Mouse (Mus musculus) left cerebral cortex, postnatal 4 days (tissue): ENCODE results near the gene Gm10447. TPM values are rescaled to one million over a fixed set of nuclear protein-coding genes. Genes with fewer than 3 reads are reported as not detected.
"Not testable (repeated sequence)": the region's sequence is repeated elsewhere in the genome, so short reads cannot be mapped to it uniquely, and the experiment has no call there.

ENCODE experiments used
- DNase-seq: peaks from one replicate; pipeline ENCODE4 v3.0.0-alpha.2; 2022
- intact Hi-C: fragments of 180-260 bp; cut with DNase I; formaldehyde crosslinking; loops from one replicate; pipeline ENCODE4 v1.15.1; 2025
- total RNA-seq, 2 experiments: library from RNA; stranded (reverse); gene quantifications; 2 replicates each; pipeline ENCODE4 v1.2.3; 2021

Gm10447 gene
- total RNA-seq, 2 experiments from 2014 or later, result not detected

GRCm38 (mm10) chr11:53447996-53448395 lies 8.9 kb downstream of the Gm10447 start:
- no peak for DNase-seq
- intact Hi-C loops, result no loop called here

DNA sequence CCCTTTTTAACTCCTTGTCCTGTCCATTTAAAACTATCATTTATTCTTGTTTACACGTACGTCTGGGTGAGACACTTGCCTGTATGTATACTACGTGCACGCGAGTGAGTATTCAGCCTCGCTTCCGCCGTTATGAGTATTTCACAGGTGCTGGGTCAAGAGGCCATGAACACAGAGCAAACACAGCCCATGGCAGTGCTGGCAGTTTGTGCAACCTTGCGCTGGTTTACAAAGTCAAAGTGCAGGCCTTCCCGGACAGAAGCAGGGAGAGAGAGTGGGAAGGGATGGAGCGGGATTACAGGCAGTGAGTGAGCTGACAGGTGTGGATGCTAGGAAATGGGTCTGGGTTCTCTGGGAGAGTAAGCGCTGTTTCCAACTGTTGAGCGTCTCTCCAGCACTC lies 10.7 kb downstream of the Gm10447 start:
- intact Hi-C loops, result no loop called here
- DNase-seq, result no peak

GRCm38 (mm10) chr11:53445562-53445961 lies 11.3 kb downstream of the Gm10447 start:
- DNase-seq, result no peak
- intact Hi-C loops, result no loop called here

GRCm38 (mm10) chr11:53443861-53444260 lies 13.0 kb downstream of the Gm10447 start:
- intact Hi-C loops, result no loop called here
- peak; percentile 38 for DNase-seq

DNA sequence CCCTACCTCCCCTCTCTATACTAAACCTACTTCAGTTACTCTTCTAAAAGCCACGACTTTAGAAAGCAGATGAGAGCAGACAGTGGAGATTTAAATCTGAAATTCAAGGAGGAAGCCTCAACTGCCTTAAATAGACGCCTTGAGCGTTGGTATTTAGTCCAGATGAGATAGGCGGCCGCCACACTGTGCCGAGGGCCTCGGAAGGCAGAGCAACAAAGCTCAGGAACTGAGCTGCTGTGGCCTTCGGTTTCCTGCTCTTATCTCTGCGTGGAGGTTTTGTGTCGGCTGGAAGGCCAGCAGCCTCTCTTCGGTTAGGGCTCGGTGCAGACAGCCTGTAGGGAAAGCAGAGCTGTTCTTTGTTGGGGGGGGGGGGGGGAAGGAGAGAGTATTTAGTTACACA lies 15.0 kb downstream of the Gm10447 start:
- intact Hi-C loops, result no loop called here
- no peak for DNase-seq

DNA sequence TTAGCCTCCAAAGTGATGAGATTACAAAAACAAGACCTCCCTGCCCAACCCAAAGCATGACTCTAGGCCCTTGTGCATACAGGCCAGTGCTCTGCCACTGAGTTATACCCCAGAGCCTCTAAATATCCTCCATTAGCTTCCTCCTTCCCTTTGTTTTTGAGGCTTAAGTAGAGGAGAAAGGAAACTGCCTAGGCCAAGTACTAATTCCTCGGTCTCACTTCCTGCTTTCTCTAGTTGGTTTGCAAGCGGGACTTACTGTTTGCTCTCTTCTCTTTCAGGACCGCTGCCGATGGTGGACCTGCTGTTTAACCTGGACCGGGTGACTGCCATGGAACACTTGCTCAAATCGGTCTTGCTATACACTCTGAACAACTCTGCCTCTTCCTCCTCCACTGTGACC lies 20.6 kb downstream of the Gm10447 start:
- DNase-seq, result no peak
- intact Hi-C loops, result no loop called here

DNA sequence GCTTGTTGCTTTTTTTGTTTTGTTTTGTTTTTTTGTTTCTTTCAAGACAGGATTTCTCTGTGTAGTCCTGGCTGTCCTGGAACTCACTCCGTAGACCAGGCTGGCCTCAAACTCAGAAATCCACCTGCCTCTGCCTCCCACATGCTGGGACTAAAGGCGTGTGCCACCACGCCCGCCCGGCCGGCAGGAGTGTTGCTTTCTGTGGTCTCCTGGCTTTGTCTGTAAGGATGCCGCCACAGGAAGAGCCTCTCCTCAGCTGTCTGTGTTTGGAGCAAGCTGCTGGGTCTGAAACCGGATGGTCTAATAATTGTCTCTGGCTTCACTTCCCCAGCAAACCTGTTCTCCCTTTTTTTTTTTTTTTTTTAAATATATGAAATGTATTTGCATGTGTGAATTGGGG lies 21.4 kb downstream of the Gm10447 start:
- DNase-seq, result no peak
- intact Hi-C loops, result no loop called here

DNA sequence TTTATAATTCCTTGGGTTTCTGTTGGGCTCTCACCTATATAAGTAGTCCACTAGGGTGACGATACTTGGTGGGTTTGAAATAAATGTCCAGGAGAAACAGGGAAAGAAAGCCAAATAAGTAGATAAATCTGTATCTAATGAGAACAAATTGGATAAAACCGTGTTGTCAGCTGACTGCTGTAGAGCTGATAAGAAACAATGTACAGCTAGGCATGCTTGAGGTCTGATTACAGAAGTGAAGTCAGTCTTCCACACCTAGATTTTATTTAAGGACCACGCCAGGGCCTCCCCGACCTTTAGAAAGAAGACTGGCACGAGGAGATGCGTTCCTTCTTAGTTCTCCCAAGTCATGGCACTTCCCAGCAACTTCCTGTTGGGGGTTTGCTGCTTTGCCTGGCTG lies 23.9 kb downstream of the Gm10447 start:
- no peak for DNase-seq
- intact Hi-C loops, result no loop called here

- intact Hi-C loops, result no loop called here
- DNase-seq, result no peak
These were observed 25.4 kb downstream of the Gm10447 start for GRCm38 (mm10) chr11:53431347-53432056.

DNA sequence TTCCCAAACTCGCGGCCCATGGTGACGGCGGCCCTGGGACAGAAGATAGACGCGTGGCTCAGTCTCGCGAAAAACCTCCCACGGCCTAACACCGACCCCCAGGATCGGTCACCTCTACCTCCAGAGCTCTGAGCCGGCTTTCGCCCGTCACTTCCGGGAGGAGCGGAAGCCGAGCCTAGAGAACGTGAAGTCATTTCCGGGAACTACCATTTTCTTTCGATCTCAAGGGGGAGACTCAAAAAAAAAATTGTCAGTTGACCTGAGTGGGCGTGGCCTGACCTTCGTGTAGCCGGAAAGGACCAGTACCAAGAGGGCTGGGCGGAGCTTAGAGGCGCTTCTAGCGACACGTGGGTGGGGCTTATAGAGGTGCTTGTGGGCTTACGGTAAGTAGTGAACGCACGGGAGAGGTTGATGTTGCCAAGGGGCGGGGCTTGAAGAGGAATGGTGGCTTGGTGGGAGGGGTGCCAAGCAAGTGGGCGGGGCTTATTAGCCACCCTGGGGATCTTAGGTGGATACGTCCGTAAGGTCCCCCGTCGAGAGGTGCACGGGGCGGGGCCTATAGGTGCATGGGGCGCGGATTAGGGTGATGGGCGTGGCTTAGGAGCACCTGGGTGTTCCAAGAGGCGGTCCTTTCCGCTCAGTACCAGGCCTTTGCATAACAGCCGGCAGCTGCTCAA lies 26.1 kb downstream of the Gm10447 start, which contains the start of the genes Uqcrq and Gdf9:
Gene Uqcrq, minus strand, starts transcription at position 162 of the 677 bp plus-strand sequence.
Gene Gdf9, plus strand, starts transcription at position 354 of the 677 bp plus-strand sequence.
- intact Hi-C loops, result no loop called here
- peak; percentile 99 for DNase-seq

DNA sequence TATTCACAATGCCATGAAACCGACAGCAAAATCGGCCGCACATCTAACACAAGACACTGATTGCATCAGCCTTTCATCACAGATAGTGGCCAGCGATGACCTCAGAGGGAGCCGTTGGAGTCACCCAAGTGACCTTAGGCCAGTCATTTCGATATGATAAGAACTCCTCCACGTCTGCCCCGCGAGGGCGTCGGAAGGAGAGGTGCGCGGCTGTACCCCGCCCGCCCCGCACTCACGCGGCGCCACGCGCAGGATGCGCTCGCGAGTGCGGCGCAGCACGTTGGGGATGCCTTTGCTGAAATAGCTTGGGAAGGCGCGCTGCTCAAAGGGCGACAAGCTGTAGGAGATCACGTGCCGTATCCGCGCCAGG lies 26.6 kb downstream of the Gm10447 start:
- intact Hi-C loops, result no loop called here
- DNase-seq, result no peak

- intact Hi-C loops, result no loop called here
- no peak for DNase-seq
These were observed 27.7 kb downstream of the Gm10447 start for GRCm38 (mm10) chr11:53429182-53429581.

DNA sequence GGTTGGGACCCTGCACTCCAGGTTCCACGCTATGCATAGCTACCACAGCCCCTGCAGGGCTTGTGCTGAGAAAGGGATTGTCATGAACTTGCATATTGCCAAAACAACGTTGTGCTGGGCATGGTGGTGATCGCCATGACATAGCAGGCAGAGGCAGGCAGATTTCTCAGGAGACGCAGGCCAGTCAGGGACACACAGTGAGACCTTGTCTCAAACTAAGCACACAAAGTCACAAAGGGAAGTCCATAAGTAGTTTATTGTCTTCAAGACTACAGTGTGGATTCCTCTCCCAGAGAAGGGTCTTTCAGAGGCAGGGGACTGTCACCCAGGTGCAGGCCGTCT lies 28.2 kb downstream of the Gm10447 start:
- DNase-seq, result no peak
- intact Hi-C loops, result no loop called here

GRCm38 (mm10) chr11:53427993-53428715 lies 28.8 kb downstream of the Gm10447 start:
- DNase-seq, result no peak
- intact Hi-C loops, result no loop called here

DNA sequence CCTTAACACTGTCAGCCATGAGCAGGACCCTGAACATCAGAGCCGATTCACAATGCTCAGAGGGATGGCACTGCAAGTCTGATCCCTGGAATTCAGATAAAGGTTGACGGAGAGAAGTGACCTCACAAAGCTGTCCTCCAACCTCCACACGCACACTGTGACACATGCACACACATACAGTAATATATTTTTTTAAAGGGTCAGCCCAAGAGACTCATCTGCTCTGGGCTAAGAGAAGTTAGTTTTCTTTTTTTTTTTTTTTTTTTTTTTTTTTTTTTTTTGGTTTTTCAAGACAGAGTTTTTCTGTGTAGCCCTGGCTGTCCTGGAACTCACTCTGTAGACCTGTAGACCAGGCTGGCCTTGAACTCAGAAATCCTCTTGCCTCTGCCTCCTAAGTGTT lies 30.0 kb downstream of the Gm10447 start:
- DNase-seq, intact Hi-C loops: not testable (repeated sequence)

GRCm38 (mm10) chr11:53425711-53426255 lies 31.1 kb downstream of the Gm10447 start:
- DNase-seq, result no peak
- intact Hi-C loops, result no loop called here

- DNase-seq, result no peak
- intact Hi-C loops, result no loop called here
These were observed 31.7 kb downstream of the Gm10447 start for GRCm38 (mm10) chr11:53425251-53425650.

DNA sequence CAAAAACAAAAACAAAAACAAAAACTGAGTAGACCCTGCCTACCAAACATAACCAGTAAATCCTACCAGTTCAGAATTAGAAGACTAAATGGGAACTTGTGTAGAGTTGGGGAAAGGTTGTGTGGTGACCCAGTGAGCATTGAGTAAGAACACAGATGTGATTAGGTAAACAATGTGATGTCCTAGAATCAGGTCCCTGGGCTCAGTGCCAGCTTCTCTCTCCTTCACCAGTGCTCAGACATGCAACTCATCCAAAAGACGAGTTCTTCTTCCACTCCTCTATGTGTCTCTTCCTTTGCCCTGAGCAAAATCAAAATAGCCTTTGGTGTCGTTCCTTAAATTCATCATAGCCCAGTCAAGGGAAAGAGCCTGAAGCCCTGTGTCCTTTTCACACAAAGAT lies 32.1 kb downstream of the Gm10447 start:
- intact Hi-C loops, result no loop called here
- no peak for DNase-seq

- intact Hi-C loops, result no loop called here
- no peak for DNase-seq
These were observed 33.9 kb downstream of the Gm10447 start, which contains the start of gene Leap2 for GRCm38 (mm10) chr11:53423036-53423435. Gene Leap2, minus strand, starts transcription at chr11:53423170.

- DNase-seq, result no peak
- intact Hi-C loops, result loop anchor here (10.0 kb wide), 1 partner anchor 133 kb away; no protein-coding TSS in a partner anchor
These were observed 38.9 kb downstream of the Gm10447 start for GRCm38 (mm10) chr11:53418048-53418447.

GRCm38 (mm10) chr11:53413871-53414270 lies 43.0 kb downstream of the Gm10447 start:
- DNase-seq, result no peak
- intact Hi-C loops, result loop anchor here (5.0 to 10.0 kb wide), 2 partner anchors 37 to 129 kb away; no protein-coding TSS in a partner anchor
